Mouse (Mus musculus) liver (tissue): ENCODE measurements around the gene Dpf1.
A peak's percentile ranks its signal among the peaks of the same experiment; 100 is the strongest.

ENCODE experiments used
- DNase-seq: peaks from one replicate; pipeline ENCODE4 v3.0.0-alpha.2; 2020; ENCODE audit warnings: mixed read lengths

Dpf1 gene

DNA sequence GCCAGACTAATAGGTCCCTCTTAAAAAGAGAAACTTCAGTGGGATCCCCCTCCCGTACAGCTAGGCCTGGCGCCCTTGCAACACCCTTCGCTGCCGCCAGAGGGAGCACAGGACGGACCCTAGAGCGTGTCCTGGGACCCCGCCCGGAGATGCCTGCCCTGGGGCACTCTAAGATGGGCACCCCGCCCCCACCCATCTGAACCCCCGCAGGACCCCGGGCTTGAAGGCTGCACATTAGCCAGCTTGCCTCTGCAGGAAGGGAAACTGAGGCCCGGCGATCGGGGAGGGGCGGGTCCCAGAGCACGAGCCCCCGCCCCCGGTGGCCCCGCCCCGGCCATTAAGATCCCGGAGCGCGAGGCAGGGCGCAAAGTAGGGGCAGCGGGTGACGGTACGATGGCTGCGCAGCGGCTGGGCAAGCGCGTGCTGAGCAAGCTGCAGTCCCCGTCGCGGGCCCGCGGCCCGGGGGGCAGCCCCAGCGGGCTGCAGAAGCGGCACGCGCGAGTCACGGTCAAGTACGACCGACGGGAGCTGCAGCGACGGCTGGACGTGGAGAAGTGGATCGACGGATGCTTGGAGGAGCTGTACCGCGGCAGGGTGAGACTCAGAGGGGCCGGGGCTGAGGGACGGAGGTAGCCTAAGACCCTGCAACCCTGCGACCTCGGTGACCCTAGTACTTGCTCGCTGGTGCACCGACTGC is 14.7 kb upstream of the Dpf1 start, which contains the start of gene Ppp1r14a:
Gene Ppp1r14a (plus strand): TSS at position 367 of the 697 bp plus-strand sequence.
- peak; percentile 78 for DNase-seq

DNA sequence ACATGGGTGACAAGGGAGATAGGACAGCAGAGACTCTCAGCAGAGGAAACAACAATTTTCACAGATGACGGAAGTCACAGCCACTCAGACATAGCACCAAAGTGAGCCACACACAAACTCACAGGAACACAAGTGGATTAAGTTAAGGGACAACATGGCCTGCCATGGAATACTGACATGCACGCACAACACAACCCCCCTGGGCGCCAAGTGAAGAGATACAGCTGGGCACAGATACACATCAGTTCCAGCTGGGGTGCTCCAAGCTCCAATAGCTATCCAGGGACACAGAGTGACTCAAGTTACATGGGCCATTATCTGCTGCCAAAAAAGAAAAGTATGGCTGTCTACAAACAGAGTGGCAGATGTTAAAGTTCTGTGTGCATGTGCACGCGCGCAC is 13.9 kb upstream of the Dpf1 start:
- no peak for DNase-seq

DNA sequence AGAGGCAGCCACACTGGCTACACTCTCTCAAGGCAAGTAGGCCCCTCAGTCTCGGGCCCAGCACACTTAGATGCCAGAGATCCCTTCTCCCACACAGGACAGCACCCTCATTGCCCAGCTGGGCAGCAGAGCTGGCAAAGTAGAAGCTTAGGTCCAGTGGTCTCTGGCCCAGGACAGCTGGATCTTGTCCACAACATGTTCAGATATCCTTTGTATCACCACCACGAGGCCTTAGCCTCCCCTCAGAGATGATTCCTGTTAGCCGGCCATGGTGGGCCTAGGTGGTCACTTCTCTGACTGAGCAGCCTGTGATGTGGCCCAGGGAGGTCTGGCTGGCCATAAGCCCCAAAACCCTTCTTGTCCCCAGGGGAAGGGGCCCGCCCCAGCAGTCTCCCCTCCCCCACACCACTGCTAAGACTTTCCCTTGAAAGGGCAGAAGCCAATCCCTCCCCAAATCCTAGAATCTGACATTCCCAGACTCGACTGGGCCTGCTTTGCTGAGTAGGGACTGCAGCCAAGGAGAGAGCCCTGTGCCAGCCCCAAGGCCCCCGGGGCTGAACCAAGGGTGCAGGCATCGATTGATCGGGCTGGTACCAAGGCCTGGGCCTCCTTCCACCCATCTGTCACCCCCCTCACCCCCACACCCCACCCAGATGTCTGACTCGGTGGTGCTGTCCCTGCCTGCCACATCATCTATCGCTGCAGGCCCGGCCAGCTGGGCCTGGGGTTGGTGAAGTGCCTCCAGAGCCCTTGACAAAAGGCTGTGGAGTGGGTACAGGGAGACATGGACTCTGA is 12.9 kb upstream of the Dpf1 start:
- no peak for DNase-seq

DNA sequence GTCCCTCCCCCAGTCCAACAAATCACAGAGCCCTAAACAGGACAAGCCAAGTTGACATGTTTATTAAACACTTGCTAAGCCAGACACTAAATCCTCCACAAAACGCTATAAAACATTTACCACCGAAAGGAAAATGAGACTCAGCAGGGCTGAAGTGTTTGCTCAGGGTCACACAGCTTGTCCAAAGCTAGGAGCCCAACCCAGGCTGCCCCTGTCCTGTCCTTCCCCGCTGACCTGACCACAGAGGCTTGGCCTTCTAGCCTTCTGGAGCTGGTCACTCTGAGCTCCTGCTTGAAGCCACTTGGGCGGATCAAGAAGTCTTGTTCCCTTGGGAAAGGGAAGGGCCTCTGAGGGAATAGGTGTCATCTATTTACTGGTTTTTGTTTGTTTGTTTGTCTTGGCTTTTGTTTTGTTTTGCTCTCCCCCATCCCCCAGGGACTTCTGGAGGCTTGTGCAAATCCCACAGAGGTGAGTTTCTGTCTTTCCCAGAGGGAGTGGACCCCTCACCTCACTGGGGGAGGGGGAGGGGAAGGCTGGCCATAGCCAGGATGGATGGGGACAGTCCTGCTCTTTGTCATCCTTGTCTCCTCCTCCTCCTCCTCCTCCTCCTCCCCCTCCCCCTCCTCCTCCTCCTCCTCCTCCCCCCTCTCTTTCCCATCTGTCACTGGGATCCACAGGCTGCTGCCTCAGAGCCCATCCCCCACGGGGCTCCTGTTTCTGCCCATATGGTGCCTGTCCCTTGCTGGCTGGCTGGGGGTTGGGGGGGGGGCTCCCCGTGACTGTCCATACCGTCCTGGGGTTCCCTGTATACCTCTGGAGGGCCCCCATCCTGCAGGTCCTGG is 11.9 kb upstream of the Dpf1 start:
- DNase-seq, result no peak

DNA sequence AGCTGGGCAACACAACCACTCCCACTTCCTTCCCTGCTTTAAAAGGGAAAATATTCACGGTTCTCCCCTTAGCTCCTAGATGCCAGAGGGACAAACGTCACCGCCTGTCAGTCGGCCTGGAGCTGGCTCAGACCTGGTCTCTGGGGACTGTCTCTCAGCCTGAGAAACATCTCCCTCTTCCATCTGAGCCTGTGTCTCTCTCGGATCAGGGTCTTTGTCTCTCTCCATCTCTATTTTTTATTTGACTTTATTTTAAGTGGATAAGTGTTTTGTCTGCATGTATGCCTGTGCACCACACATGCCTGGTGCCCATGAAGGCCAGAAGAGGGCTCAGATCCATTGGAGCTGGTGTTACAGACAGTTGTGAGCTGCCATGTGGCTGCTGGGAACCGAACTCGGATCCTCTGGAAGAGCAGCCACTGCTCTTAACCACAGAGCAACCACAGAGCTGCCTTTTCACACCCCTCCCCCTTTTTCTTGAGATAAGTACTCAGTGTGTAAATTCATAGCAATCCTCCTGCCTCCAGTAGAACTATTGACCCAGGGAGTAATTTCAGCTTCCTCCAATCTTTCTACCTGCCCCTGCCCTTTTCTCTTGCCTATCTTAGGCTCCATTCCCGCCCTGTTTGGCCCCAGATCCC is 11.2 kb upstream of the Dpf1 start:
- DNase-seq, result no peak

DNA sequence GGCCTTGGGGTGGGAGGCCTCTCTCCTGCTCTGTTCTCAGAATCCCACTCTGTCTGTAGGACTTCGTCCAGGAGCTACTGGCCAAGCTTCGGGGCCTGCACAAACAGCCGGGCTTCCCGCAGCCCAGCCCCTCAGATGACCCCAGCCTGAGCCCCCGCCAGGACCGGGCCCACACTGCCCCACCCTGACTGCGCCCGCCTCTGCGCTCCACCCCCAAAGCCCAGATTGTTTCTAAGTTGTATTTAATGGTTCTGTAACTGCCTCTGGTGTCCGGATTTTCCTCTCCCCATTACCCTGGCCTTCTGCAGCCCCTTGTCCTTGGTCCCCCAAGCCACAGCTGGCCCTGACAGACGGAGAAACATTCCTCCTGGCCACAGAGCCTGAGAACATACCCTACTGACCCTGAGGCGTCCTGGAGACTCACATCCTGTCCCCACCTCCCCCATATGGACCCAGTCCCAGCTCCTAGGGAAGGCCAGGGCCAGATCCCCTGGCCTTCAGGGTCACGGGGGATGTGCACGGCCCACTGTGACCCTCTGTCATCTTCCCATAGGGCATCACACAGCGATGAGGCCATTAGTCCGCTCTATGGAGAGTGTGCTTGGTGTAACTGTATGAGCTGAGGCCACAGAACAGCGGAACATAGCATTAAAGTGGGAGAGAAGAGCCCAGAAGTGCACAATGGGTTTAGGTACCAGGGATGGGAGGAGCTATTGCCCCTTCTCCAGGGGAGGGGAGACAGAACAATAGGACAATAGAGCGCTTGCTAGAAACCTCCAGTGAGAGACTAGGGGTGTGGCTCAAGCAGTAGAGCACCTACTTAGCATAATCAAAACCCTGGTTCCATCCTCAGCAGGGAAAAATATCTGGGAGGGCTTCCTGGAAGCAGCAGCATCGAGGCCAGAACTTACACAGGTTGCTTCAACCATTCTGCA is 10.4 kb upstream of the Dpf1 start:
- DNase-seq, result no peak

DNA sequence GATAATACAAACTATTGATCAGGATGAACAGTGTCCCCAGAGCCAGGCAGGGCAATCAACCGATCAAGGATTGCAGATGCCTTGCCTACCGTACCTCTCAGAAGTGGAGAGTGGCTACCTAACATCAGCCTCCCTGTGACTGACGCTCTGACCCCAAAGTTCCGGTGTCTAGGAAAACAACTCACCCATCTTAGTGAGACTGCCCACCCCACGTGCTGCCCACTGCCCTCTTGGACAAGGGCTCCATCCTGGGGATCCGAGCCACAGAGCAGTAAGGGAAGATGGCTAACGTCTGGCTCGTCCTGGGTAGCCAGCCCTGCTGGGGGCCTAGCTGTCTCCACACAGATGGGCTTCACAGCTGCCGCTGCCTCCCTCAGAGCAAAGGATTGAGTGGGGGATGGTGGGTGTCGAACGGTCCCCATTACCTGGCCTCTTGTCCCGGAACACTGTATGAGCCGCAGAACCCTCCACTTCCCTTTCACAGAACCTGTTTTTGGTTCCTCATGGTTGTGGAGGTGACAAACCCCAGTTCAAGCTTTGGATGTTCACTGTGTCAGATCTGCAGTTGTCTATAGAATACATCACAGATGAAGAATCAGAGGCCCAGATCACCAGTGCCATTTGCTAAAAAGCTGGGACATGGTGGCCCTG is 9.5 kb upstream of the Dpf1 start:
- no peak for DNase-seq

DNA sequence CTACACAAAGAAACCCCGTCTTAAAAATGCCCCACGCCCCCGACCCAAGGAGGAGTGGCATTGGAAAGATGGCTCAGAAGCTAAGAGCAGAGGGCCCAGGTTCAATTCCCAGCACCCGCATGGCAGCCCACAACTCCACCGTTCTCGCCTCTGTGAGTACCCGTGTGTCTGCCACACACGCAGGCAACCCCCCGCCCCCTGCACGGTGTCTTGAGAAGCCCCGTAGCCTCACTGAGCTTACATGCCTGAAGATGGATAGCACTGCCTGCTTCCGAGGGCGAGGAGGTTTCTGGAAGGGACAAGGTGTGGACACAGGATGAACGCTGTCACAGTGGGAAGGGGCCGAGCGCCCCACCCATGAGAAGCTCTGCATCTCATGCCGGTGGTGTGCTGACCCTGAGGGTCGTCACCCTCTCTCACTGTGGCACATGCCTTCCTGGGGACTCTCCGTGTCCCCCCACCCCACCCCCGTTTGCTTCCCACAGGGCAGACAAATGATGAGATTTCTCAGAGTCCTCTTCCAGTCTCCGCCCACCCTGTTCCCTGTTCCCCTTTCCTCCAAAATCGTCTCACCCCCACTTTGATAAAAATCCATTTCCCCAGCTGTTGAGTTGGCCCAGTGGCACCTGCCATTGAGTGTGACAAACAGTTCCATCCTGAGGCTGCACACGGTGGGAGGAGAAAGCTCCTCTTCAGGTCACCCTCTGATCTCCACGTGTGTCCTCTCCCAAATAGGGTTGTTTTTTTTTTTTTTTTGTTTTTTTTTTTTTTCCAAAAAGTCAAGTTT is 7.7 kb upstream of the Dpf1 start:
- no peak for DNase-seq

DNA sequence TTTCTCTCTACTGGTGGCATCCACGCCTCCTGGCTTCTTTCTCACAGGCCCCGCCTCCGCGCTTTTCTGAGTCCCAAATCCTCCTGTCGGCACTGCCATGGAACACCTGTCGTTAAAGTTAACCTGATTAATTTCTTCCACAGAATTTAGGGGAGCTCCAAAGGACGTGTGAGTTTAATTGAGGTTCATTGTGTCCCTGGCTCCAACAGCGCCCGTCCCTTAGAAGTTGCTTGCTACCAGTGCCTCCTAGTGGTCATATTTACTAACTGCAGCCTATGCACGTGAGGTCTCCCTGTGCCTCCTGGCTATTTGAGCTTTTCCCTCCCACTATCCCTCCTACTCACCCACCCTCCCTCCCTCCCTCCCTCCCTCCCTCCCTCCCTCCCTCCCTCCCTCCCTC is 6.8 kb upstream of the Dpf1 start:
- peak; percentile 58 for DNase-seq

DNA sequence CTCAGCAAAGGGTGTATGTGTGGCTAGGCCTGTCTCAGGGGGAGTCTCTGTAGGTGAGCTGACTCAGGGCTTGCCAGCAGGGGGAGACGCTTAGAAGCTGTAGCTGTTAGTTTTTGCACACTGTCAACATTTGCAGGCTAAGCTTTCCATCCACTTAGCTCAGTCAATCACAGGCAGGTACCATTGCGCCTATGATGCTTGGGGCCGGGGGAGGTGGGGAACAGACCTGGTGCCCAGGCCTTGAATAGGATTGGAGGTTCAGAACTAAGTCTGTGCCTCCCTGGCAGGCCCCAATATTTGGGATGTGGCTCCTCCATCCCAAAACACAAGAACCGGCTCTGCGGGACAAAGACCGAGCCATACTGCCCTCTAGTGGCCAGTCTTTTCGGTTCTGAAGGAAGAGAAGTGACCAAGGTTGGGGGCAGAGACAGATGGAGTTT is 2.6 kb upstream of the Dpf1 start:
- peak; percentile 59 for DNase-seq

DNA sequence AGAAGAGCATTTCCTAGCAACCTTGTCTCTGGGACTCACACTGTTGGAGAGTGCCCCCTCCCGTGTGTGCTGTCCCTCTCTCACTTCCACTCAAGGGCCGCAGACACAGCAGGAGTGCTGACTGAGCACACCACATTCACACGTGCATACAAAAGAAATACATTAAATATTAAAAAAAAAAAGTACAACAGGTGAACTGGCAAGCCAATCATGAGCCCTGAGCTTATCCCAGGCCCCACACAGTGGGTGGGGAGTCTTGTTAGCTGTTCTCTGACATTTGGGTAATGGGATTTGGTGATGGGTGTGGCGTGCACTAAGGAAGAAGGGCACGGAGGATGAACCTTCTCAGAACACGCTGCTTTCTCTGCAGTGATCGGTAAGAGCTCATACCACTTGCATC is 1.1 kb upstream of the Dpf1 start:
- no peak for DNase-seq

DNA sequence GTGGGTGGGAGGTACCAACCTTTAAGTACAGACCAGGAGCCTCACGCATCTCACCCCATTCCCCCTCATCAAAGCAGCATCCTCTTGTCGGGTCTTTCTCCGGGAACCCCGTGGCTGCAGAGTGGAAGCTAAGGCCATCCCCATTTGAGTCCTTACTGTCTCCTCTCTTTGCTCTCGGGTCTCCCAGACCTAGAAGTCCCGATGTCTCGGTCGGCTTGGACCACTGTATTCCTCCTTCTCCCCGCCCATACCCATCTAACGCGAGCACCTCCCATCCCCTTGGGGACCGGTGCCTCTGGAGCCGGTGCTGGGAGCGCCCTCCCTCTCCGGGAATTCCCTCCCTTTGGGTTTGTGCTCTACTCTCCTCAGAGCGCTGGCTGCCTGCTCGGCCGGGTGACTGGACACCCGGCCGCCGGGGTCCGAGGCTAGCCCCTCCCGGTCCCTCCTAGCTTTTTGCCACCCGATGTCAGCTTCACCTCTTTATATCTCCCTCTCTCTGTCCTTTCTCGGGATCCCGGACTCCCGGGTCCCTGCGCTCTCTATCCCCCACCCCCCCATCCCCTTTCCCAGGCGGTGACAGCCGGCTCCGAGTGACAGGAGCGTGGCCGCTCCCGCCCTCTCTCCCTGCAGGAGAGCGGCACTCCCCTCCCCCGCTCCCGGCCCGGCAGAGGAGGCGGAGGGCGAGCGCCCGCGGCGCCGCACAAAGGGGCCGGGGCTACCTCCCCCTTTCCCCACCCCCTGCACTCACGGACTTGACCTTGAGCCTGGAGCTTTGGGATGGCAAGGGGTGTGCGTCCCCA is 912 bp downstream of the Dpf1 start:
- DNase-seq, result no peak

DNA sequence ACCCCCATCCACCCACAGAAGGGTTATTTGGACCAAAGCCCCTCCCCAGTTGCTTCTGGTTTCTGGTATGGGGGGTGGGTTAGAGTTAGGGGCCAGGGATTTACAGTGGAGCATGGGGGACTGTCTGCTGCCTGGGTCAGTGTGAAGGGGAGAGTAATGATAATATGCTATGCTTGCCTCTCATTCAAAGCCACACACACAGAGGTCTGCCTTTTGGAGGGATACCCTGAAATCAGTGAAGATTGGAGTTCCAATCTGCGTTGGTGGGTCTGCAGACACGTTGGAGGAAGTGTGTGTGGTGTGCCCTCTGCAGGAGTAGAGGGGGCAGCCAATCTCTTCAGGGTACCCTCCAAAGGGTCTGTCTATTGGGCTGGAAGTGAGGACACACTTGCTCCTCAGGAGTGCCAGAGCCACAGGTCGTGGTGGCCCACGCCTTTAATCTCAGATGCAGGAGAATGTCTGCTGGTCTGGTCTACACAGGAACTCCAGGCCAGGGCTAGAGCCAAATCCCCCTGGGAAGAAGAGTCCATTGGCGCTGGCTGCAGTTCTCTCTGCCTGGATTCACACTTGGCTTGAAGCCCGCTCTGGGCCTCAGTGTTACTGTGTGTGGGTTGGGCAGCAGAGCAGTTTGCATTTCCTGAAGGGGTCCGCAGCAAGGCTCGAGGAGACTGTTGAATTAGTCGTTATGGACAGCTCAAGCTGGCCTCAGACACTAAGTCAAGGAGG is 1.7 kb downstream of the Dpf1 start:
- DNase-seq, result no peak

DNA sequence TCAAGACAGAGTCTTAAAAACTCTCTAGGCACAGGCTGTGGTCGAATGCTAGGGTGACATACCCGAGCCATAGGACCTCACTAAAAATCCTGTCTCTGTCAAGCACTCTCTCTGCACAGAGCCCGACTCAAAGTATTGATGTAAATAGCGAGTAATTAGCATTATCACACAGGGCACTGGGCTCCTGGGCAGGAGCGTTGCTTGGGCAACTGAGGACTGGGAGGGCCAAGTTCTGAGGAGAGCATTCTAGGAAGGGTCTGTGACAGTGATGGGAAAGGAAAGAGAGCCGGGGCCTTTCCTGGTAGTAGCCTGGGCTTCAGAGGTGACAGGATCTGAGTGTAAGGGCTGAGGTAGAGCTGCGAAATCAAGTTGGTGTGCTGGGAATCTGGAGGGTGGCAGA is 2.4 kb downstream of the Dpf1 start:
- DNase-seq, result no peak

DNA sequence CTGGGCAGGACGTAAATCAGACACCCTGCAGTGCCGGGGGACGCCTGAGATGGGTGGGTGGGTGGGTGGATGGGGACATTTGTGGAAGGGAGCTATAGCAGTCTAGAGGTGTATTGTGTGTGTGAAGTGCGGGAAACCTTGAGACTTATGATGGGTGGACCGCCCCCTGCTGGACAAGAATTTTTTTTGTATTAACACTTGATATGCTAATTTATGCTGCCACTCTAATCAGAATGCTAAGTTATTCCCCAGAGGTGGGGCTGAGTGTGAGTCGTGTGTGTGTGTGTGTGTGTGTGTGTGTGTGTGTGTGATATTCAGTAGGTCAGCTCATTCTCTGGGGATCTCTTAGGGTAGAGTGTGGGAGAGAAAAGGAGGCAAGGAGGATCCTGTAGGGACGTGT is 2.9 kb downstream of the Dpf1 start:
- no peak for DNase-seq

DNA sequence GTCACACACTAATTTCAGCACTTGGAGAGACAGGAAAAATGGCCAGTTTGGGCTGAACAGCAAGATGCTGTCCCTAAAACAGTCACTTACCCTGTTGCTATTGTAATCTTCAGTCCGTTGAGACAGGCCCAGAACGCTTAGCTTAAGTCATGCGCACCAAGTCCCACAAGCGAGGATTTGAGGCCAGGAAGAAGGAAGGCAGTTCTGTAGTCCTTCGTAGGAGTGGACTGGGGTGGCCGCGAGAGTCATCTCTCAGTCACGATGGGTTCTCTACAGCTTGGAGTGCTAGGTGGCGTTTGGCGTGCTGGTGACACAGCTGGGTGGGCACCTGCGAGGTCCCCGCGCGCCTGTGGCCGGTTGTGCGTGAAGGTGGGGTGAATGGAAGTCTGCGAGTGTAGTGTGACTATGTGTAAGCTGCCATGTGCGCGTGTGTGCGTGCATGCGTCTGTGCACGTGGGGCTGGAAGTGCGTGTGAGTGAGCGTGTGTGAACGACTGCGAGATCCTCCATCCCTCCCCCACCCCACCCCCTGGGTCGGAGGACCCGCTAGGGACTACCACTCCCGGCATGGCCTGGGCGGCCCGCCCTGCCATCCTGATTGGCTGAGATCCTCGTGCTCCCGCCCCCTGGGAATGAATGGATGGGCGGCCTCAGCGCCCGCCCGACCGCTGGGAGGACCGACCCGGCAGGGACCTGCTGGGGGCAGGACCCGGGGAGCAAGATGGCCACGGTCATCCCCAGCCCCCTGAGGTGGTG is 3.8 kb downstream of the Dpf1 start:
- DNase-seq, result peak; percentile 90

DNA sequence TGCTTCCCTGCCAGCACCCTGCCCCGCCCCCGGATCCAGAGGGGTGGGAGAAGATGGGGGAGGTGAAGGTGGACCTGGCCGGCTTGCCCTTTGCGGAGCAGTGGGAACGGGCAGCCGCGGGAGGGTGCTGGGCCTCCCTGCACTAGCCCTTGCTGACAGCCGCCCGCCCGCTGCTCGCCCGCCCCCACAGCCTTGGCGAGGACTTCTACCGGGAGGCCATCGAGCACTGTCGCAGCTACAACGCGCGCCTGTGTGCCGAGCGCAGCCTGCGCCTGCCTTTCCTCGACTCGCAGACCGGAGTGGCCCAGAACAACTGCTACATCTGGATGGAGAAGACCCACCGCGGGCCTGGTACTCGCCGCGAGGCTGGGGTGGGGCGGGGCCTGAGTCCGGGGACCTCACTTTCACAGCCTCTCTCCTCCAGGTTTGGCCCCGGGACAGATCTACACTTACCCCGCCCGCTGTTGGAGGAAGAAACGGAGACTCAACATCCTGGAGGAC is 5.5 kb downstream of the Dpf1 start:
- DNase-seq, result peak; percentile 57

DNA sequence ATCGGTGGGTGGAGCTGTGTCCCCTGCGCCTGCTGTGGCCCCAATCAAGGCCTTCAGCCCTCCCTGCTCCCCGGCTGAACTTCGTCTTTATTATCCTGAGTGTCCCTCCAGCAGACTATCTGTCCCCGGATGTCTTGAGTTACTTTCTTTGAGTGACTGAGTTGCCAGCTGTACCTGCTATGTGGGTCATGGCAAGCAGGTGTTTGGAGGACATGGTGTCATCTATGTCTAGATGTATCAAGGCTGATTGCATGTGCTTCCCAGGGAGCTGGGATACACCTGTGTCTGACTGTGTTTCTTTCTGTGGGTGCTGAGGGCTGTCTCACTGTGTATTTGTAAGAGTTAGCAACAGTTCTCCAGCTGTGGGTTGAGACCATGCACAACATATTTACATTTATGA is 6.0 kb downstream of the Dpf1 start:
- no peak for DNase-seq
